18 mouse cellular contexts compared by ENCODE assay signal in genomic region chr6:37455540-37455939, GRCm38 (mm10). TPM values are rescaled to one million over a fixed set of nuclear protein-coding genes. Genes with fewer than 3 reads are reported as not detected.
DNase-seq lines count a peak whose midpoint lies in the region; ATAC-seq and TF ChIP-seq lines count a peak whose summit lies in the region.
"Had no signal": no experiment of that assay in that cellular context is flagged by ENCODE, and none has a peak within 500 bp of the region (broad histone marks: within the 10 kb centered on the region; RNA-seq: fewer than 3 reads in every experiment).

No protein-coding gene starts in this region.

- H3K9me3 ChIP-seq in stomach, postnatal 0 days (ENCODE audit: control insufficient read depth, low read length), result no peaks in the 10 kb centered on the region
- H3K9me3 ChIP-seq: forebrain, embryonic 13.5 days; heart, embryonic 15.5 days; hindbrain, embryonic 15.5 days; limb, embryonic 10.5 days had no signal

- TF ChIP-seq CTCF in stomach, postnatal 0 days (IDR thresholded peaks at IDR 0.05; ENCODE audit: low read depth), result no peak

- peak; percentile 69 for DNase-seq in CD4-positive, CD25-positive, alpha-beta regulatory T cell, adult 2 months (ENCODE audit: low read depth, low spot score)
- DNase-seq in induced T-regulatory cell, adult 2 months (ENCODE audit: low read depth), result peak; percentile 72
- DNase-seq in stomach, postnatal 0 days (ENCODE audit: low spot score), result peak; percentile 49
- DNase-seq in frontal cortex, postnatal 14 days (ENCODE audit: low spot score in 2 of 2), result no peak
- DNase-seq in spleen, postnatal 36 days (ENCODE audit: low spot score in 2 of 2), result no peak
- DNase-seq in adrenal gland, adult 18-20 months (ENCODE audit: low spot score in 2 of 2), result no peak
- DNase-seq: adrenal gland, adult 8-10 months; cerebellum, adult 9-10 months; kidney, adult 18-20 months; lung, postnatal 4 days; thymus, postnatal 25 days had no signal

- no peaks in the 10 kb centered on the region for H3K4me1 ChIP-seq in stomach, postnatal 0 days (replicated peaks; ENCODE audit: control insufficient read depth, insufficient read depth)
- H3K4me1 ChIP-seq: forebrain, embryonic 13.5 days; heart, embryonic 15.5 days; hindbrain, embryonic 15.5 days; limb, embryonic 10.5 days had no signal

- H3K27me3 ChIP-seq in stomach, postnatal 0 days (ENCODE audit: control insufficient read depth, insufficient read depth, low read length), result no peaks in the 10 kb centered on the region
- H3K27me3 ChIP-seq: forebrain, embryonic 13.5 days; heart, embryonic 15.5 days; hindbrain, embryonic 15.5 days had no signal

- no peaks in the 10 kb centered on the region for H3K36me3 ChIP-seq in stomach, postnatal 0 days (ENCODE audit: control insufficient read depth, insufficient read depth, low read length)
- H3K36me3 ChIP-seq: heart, embryonic 15.5 days; hindbrain, embryonic 15.5 days; limb, embryonic 10.5 days had no signal

- H3K4me3 ChIP-seq in stomach, postnatal 0 days (ENCODE audit: low read depth, low read length), result no peak overlapping the region
- H3K4me3 ChIP-seq: forebrain, embryonic 13.5 days; heart, embryonic 15.5 days; hindbrain, embryonic 15.5 days; limb, embryonic 10.5 days had no signal

- peak; percentile 57; the same call in 1 of the 2 replicates for ATAC-seq in megakaryocyte progenitor cell, adult 5-6 weeks (replicated peaks; ENCODE audit: poor library complexity)
- ATAC-seq in stomach, postnatal 0 days (ENCODE audit: low FRiP score, low TSS enrichment), result peak; percentile 81
- ATAC-seq: forebrain, embryonic 13.5 days had no signal

- no peak overlapping the region for H3K9ac ChIP-seq in stomach, postnatal 0 days (ENCODE audit: low read length)
- H3K9ac ChIP-seq: forebrain, embryonic 13.5 days; heart, embryonic 15.5 days; hindbrain, embryonic 15.5 days had no signal

- no peak overlapping the region for H3K4me2 ChIP-seq in stomach, postnatal 0 days (replicated peaks; ENCODE audit: low read depth)
- H3K4me2 ChIP-seq: forebrain, embryonic 13.5 days; heart, embryonic 15.5 days; hindbrain, embryonic 15.5 days; midbrain, embryonic 11.5 days had no signal

- H3K27ac ChIP-seq in stomach, postnatal 0 days (replicated peaks), result 0 out of 2 replicates have a peak overlapping the region, but pooled peaks have one; percentile 24
- H3K27ac ChIP-seq: forebrain, embryonic 13.5 days; heart, embryonic 15.5 days; hindbrain, embryonic 15.5 days; kidney, postnatal 0 days; limb, embryonic 10.5 days had no signal

- no peak for TF ChIP-seq EP300 in stomach, postnatal 0 days (optimal IDR thresholded peaks at IDR 0.05)

- WGBS in stomach, postnatal 0 days, result 37% methylated on average over 5 of the region's 5 CpGs

RNA-seq across cellular contexts. Expression of gene Creb3l2, which starts 13.6 kb away (rescaled TPM):
- total RNA-seq in megakaryocyte progenitor cell, adult 5-6 weeks (2015), result 9.3 and 11.2 TPM in 2 replicates
- 2.2 and 2.9 TPM in 2 replicates for total RNA-seq in megakaryocyte progenitor cell, adult 5-6 weeks (2017)
- polyA plus RNA-seq in stomach, postnatal 0 days (2015; fragmentation: Nextera tagmentation; extraction: Ambion mirVana), result 8.3 and 8.5 TPM in 2 replicates
- 10 to 100 TPM; 60.1 to 71.2 TPM for total RNA-seq in adrenal gland, adult 18-20 months (2021)

Comparison
In these comparisons a context has a peak if more than half of its experiments do, and no peak if none do; other contexts are left out.
1. DNase-seq: peak in CD4-positive, CD25-positive, alpha-beta regulatory T cell, adult 2 months (single experiment), induced T-regulatory cell, adult 2 months (single experiment) and stomach, postnatal 0 days (single experiment); none in frontal cortex, postnatal 14 days (0 of 2), spleen, postnatal 36 days (0 of 2) and adrenal gland, adult 18-20 months (0 of 2).
2. RNA of gene Creb3l2, which starts 13.6 kb away (total RNA-seq): 60.1 to 71.2 TPM in adrenal gland, adult 18-20 months; 2.2 to 11.2 TPM in megakaryocyte progenitor cell, adult 5-6 weeks; every median in the first group is over 4 times any median in the second.